ENCODE assay signal across 8 mouse cellular contexts in the genomic region with DNA sequence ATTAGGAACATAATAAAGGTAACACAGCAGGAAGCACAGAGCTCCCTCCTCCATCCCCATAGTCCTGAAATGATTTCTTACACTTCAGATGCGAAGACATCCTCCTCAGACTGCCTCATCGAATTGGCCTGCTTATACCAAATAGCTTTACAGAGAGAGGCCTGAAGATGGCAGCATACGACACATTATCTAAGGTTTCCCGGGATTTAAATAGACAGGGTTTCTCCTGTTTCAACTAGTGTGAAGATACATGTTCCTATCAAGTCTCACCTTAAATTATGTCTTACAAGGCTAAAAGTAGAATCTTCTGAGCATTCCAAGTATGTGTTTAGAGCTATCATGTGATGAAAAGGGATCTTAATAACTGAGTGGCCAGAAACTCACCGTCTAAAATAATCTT. TPM values are rescaled to one million over a fixed set of nuclear protein-coding genes. Genes with fewer than 3 reads are reported as not detected.
DNase-seq lines count a peak whose midpoint lies in the region; ATAC-seq and TF ChIP-seq lines count a peak whose summit lies in the region.

No protein-coding gene starts in this region.

- no peak overlapping the region for H3K9ac ChIP-seq in heart, postnatal 0 days (replicated peaks; ENCODE audit: low read depth, low read length)
- H3K9ac ChIP-seq in kidney, embryonic 16.5 days (replicated peaks; ENCODE audit: low read length): no peak overlapping the region

- TF ChIP-seq CTCF in heart, postnatal 0 days (IDR thresholded peaks at IDR 0.05; ENCODE audit: low read depth): peak; percentile 66

- intact Hi-C loops in heart, postnatal 25 days (cut with DNase I): loop anchor here (2.0 to 5.0 kb wide), 2 partner anchors 169 to 218 kb away; no protein-coding TSS in a partner anchor

- peaks cover 72% of the 10 kb centered on the region for H3K36me3 ChIP-seq in heart, postnatal 0 days (replicated peaks; ENCODE audit: control insufficient read depth, insufficient read depth, low read length)
- peaks cover 63% of the 10 kb centered on the region for H3K36me3 ChIP-seq in kidney, embryonic 16.5 days (ENCODE audit: insufficient read depth, low read length)

- WGBS in heart, postnatal 0 days: 34% methylated on average over 5 of the region's 5 CpGs
- 45% methylated on average over 5 of the region's 5 CpGs for WGBS in kidney, embryonic 16.5 days

- H3K27me3 ChIP-seq in heart, postnatal 0 days (ENCODE audit: control insufficient read depth, insufficient read depth, low read length): no peaks in the 10 kb centered on the region
- no peaks in the 10 kb centered on the region for H3K27me3 ChIP-seq in kidney, embryonic 16.5 days (ENCODE audit: insufficient read depth, low read length)

- no peak overlapping the region for H3K4me2 ChIP-seq in heart, postnatal 0 days (ENCODE audit: low read depth, low read length)
- no peak overlapping the region for H3K4me2 ChIP-seq in kidney, embryonic 16.5 days (replicated peaks; ENCODE audit: low read depth, low read length)

- DNase-seq in heart, postnatal 0 days (ENCODE audit: low spot score): peak; percentile 56
- no peak for DNase-seq in heart, postnatal 25 days (ENCODE audit: low spot score)
- DNase-seq in right cerebral cortex, adult 18-20 months: peak; percentile 30
- no peak for DNase-seq in right cerebral cortex, postnatal 4 days
- DNase-seq in forelimb bud, embryonic 11.5 days (ENCODE audit: low read depth, low spot score): peak; percentile 21
- no peak for DNase-seq in thymus, postnatal 10 days (ENCODE audit: low spot score in 2 of 2)

- TF ChIP-seq EP300 in heart, postnatal 0 days (IDR thresholded peaks at IDR 0.05; ENCODE audit: low read depth): no peak

- ATAC-seq in heart, postnatal 0 days (ENCODE audit: insufficient read depth, low read depth): no peak
- ATAC-seq in activated CD4-positive, CD25-positive, alpha-beta regulatory T cell, adult 4 months: no peak
- no peak for ATAC-seq in kidney, embryonic 16.5 days (ENCODE audit: low FRiP score, low TSS enrichment)

- H3K9me3 ChIP-seq in heart, postnatal 0 days (replicated peaks; ENCODE audit: control insufficient read depth, low read length): no peaks in the 10 kb centered on the region
- H3K9me3 ChIP-seq in kidney, embryonic 16.5 days (ENCODE audit: low read length): no peaks in the 10 kb centered on the region

- H3K4me3 ChIP-seq in heart, postnatal 0 days (ENCODE audit: low read depth, low read length): no peak overlapping the region
- H3K4me3 ChIP-seq in kidney, embryonic 16.5 days (ENCODE audit: low read length): no peak overlapping the region

- no peaks in the 10 kb centered on the region for H3K4me1 ChIP-seq in heart, postnatal 0 days (ENCODE audit: control insufficient read depth, insufficient read depth)
- H3K4me1 ChIP-seq in kidney, embryonic 16.5 days (ENCODE audit: insufficient read depth, low read length): no peaks in the 10 kb centered on the region

- no peak overlapping the region for H3K27ac ChIP-seq in heart, postnatal 0 days (ENCODE audit: low read depth)
- no peak overlapping the region for H3K27ac ChIP-seq in kidney, embryonic 16.5 days (ENCODE audit: low read length)

RNA-seq across cellular contexts. Expression of gene Arl9, which starts 5.4 kb away (rescaled TPM):
- total RNA-seq in heart, postnatal 0 days (2014; rRNA removed; ENCODE audit: low replicate concordance): not detected in 2 replicates
- polyA plus RNA-seq in heart, postnatal 0 days (2015; fragmentation: Nextera tagmentation; extraction: Ambion mirVana): not detected in 2 replicates
- not detected for total RNA-seq in heart, postnatal 25 days (2021)
- polyA plus RNA-seq in activated CD4-positive, CD25-positive, alpha-beta regulatory T cell, adult 4 months (2017; shearing (Covaris generic)): not detected
- not detected in 2 replicates for polyA plus RNA-seq in kidney, embryonic 16.5 days (2015; fragmentation: Nextera tagmentation; extraction: Ambion mirVana)

RNA-seq across cellular contexts. Expression of gene Thegl, which starts 17.4 kb away (rescaled TPM):
- not detected in 2 replicates for total RNA-seq in heart, postnatal 0 days (2014; rRNA removed; ENCODE audit: low replicate concordance)
- not detected in 2 replicates for polyA plus RNA-seq in heart, postnatal 0 days (2015; fragmentation: Nextera tagmentation; extraction: Ambion mirVana)
- total RNA-seq in heart, postnatal 25 days (2021): not detected
- polyA plus RNA-seq in activated CD4-positive, CD25-positive, alpha-beta regulatory T cell, adult 4 months (2017; shearing (Covaris generic)): not detected
- polyA plus RNA-seq in kidney, embryonic 16.5 days (2015; fragmentation: Nextera tagmentation; extraction: Ambion mirVana): 0.09 TPM in 1 of 2 replicates, not detected in the other

RNA-seq across cellular contexts. Expression of gene Srp72, which starts 23.9 kb away (rescaled TPM):
- total RNA-seq in heart, postnatal 0 days (2014; rRNA removed; ENCODE audit: low replicate concordance): 21.8 and 37.8 TPM in 2 replicates
- 32.2 and 36.3 TPM in 2 replicates for polyA plus RNA-seq in heart, postnatal 0 days (2015; fragmentation: Nextera tagmentation; extraction: Ambion mirVana)
- 10 to 100 TPM; 52.7 to 59.6 TPM for total RNA-seq in heart, postnatal 25 days (2021)
- polyA plus RNA-seq in activated CD4-positive, CD25-positive, alpha-beta regulatory T cell, adult 4 months (2017; shearing (Covaris generic)): 100 to 1,000 TPM; 123 to 144 TPM
- 98.0 and 104 TPM in 2 replicates for polyA plus RNA-seq in kidney, embryonic 16.5 days (2015; fragmentation: Nextera tagmentation; extraction: Ambion mirVana)

RNA-seq across cellular contexts. Expression of gene Ppat, which starts 47.0 kb away (rescaled TPM):
- total RNA-seq in heart, postnatal 0 days (2014; rRNA removed; ENCODE audit: low replicate concordance): 15.7 and 16.2 TPM in 2 replicates
- polyA plus RNA-seq in heart, postnatal 0 days (2015; fragmentation: Nextera tagmentation; extraction: Ambion mirVana): 20.2 and 24.2 TPM in 2 replicates
- 10 to 100 TPM; 12.2 to 15.5 TPM for total RNA-seq in heart, postnatal 25 days (2021)
- 10 to 100 TPM; 27.9 to 35.6 TPM for polyA plus RNA-seq in activated CD4-positive, CD25-positive, alpha-beta regulatory T cell, adult 4 months (2017; shearing (Covaris generic))
- 42.0 and 42.4 TPM in 2 replicates for polyA plus RNA-seq in kidney, embryonic 16.5 days (2015; fragmentation: Nextera tagmentation; extraction: Ambion mirVana)

RNA-seq across cellular contexts. Expression of gene Paics, which starts 47.3 kb away (rescaled TPM):
- 173 and 191 TPM in 2 replicates for total RNA-seq in heart, postnatal 0 days (2014; rRNA removed; ENCODE audit: low replicate concordance)
- polyA plus RNA-seq in heart, postnatal 0 days (2015; fragmentation: Nextera tagmentation; extraction: Ambion mirVana): 168 and 171 TPM in 2 replicates
- total RNA-seq in heart, postnatal 25 days (2021): 100 to 1,000 TPM; 138 to 159 TPM
- 100 to 1,000 TPM; 185 to 199 TPM for polyA plus RNA-seq in activated CD4-positive, CD25-positive, alpha-beta regulatory T cell, adult 4 months (2017; shearing (Covaris generic))
- polyA plus RNA-seq in kidney, embryonic 16.5 days (2015; fragmentation: Nextera tagmentation; extraction: Ambion mirVana): 349 and 353 TPM in 2 replicates

Comparison
In these comparisons a context has a peak if more than half of its experiments do, and no peak if none do; other contexts are left out.
1. DNase-seq: peak in heart, postnatal 0 days (single experiment), right cerebral cortex, adult 18-20 months (single experiment) and forelimb bud, embryonic 11.5 days (single experiment); none in heart, postnatal 25 days (single experiment), right cerebral cortex, postnatal 4 days (single experiment) and thymus, postnatal 10 days (0 of 2).